Mouse (Mus musculus) adrenal gland, adult (tissue): ENCODE measurements at regions not wholly inside any gene's neighbourhood (a gene's known extent, or its start where the extent isn't known, plus 50 kb on each side); places are given as distances from the start of the nearest gene placed in this dataset.

Experiments
- DNase-seq, 2 experiments: peaks; one replicate each; pipeline ENCODE4 v3.0.0; 2022 to 2023; ENCODE audit warnings: low spot score in 1 of 2; ENCODE audit not compliant: inconsistent age in 2 of 2

DNA sequence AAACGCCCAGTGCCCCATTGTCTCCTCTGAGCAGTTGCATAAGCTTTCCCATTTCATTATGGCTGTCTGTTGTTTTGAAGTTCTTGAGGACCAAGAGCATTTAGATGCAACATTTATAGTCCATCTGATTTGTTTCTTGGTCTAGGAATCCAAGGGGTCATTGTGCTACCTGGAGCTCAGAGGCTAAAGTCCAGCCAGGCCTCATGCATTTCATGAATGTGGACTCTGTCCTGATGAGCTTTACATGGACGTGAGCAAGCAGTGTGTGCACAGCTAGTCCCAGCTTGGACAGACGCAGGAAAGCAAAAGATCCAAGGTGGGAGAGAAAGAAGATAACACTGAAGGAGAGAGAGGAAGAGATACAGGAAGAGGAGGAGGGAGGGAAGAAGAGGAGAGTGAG is 496.0 kb upstream of the 3110018I06Rik start:
- DNase-seq: no peak

DNA sequence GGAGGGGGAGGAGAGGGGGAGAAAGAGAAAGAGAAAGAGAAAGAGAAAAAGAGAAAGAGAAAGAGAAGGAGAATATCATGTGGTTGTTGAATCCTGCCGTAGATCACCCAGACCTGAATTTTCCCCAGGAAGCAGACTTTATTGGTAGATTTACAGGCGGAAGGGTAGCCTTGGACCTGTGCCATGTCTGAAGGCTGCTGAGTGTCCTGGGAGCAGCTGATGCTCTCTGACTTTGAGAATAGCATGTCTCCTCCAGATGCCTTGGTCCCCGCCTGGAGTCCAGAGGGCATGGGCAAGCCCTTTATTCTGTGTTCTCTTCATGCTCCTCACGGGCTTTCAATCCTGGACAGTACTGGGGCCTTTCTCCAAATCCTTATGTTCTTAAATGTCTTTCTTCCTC is 495.4 kb upstream of the 3110018I06Rik start:
- DNase-seq: peak in 1 of 2 experiments; percentile 29

DNA sequence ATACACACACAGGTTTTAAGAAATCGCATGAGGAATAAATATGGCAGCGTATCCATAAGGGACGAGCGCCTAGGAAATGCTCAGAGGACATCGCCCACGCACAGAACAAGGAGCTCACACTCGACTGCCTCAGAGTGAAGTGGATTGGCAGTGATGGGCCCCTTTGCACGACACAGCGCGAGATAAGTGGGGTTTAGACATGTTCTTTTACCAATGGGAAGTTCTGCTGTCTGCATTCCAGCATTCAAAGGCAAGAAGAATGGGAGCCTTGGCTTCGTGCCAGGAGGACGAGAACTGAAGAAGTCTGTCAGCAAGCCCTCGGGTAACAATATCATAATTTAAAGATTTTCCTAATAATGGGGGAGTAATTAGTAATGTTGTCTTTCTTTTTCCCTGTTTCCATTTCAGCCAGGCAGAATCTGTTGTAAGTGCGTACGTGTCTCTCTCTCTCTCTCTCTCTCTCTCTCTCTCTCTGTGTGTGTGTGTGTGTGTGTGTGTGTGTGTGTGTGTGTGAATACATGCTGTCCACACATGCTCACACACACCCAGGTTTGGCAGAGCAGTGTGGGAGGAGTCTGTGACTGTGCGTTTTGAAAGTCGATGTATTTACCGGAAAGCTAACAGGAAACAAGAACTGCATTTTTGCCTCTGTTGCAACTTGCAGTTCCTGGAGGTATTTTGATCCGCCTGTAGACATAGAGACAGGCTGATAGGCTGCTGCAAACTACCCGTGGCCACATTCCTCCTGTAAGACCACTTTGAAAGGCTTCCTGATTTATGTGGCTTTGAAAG is 477.2 kb upstream of the 3110018I06Rik start:
- DNase-seq: no peak

DNA sequence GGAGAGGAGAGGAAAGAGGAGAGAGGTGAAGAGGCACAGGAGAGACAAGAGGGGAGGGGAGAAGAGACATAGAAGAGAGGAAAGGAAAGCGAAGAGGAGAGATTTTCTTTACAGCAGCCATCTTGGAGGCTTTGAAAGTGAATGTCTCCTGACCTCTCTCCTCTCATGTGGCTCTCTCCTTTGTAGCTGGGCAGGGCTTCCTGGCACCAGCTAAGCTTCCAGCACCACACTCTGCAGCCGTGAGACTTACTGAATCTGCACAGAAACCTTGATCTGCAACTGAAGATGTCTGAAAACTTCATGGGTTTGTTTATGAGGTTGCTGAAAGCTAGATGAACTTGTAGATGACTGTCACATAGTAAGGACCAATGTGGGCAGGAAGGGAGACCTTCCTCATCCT is 471.6 kb upstream of the 3110018I06Rik start:
- DNase-seq: no peak

DNA sequence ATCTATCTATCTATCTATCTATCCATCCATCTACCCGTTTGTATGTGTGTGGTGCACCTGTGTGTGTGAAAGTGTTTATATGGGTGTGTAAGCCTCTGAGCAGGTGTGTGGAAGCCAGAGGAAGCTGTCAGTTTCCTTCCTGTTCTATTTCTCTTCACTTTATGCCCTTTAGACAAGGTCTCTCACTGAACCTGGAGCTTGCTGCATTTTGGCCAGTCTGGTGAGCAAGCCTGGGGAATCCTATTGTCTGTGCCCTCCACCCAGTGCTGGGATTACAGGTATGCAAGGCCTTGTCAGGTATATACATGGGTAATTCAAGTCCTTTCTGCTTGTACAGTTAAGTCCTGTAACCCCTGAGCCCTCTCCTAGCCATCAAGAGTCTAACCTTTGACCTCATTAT is 466.6 kb upstream of the 3110018I06Rik start:
- no peak for DNase-seq

DNA sequence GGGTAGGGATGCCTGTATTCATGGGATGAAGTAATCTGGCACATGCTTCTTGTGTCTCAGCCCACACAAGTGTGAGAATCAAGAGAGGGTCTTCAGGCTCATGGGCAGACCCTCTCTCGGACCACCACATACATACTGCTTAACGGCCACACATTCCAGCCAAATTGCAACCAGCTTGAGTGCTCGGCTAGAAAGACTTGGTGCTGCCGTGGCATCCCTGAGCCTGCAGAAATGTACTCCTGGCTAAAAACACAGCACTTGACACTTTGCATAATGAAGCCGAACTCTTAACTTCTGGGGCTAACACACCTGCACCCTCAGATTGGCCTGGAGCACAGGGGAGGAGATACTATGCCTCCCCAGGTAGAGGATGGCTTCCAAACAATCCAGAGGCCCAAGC is 461.6 kb upstream of the 3110018I06Rik start:
- DNase-seq: no peak

DNA sequence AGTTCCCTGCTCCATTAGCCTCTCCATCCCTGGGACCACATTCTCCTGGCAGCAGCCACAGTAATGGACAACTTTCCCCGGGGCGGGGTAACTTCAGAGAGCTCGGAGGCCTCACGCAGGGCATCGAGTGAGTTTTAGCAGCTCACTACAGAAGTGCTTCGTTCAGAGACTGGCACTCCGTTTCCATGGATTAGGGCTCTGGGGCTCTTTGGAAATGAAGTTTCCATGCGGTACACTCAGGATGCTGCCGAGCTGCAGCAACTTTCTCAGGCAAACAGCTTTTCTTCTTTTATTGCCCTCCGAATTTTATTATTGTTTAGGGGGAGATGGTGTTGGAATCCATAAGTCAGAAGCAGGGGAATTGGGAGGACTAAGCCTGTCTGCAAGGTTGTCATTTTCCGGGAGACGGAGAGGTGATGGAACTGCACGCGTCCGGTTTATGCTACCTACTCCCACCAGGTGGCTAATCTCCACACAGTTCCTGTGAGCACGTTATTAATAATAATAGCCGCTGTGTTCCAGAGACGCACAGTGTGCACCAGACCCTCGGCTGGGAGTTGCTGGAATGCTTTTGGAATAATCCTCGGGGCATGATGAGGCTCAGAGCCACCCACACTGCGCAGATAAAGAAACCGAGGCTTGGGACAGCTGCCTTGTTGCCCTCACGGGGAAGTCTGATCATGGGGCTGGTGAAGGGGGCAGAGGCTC is 460.4 kb upstream of the 3110018I06Rik start:
- no peak for DNase-seq

DNA sequence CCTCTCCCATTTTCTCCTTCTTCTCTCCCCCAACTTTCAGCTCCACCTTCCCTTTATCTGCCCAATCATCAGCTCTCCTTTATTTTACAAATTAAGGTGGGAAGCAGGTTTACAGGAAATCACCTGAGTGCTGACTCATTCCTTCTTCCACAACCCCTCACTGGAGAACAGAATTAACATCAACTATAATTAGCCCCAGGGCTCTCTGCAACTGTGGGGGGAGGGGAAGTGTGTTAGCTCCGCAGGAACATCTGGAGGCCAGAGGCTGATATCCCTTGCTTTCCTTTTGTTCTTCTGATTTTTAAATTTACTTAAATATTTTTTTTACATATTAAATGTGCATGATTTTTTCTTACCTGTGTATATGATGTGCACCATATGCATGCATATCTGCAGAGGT is 459.4 kb upstream of the 3110018I06Rik start:
- DNase-seq: no peak

DNA sequence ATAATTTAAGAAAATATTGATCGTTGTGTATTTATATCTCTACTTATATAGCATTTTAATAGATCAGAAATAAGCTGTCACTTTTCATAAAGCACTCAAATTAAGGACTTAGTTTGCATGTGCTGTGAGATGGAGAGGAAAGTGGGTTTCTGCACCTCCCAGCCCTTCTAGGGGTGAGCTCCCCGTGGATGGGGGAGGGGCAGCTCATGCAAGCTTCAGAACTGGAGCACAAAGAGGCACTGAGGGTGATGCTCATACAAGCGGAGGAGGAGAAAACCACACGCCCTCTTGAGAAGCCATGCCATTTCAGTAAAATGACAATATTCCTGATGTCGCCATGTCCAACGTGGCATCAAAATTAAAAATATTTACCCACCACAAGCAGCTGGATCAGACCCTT is 452.1 kb upstream of the 3110018I06Rik start:
- DNase-seq: no peak

DNA sequence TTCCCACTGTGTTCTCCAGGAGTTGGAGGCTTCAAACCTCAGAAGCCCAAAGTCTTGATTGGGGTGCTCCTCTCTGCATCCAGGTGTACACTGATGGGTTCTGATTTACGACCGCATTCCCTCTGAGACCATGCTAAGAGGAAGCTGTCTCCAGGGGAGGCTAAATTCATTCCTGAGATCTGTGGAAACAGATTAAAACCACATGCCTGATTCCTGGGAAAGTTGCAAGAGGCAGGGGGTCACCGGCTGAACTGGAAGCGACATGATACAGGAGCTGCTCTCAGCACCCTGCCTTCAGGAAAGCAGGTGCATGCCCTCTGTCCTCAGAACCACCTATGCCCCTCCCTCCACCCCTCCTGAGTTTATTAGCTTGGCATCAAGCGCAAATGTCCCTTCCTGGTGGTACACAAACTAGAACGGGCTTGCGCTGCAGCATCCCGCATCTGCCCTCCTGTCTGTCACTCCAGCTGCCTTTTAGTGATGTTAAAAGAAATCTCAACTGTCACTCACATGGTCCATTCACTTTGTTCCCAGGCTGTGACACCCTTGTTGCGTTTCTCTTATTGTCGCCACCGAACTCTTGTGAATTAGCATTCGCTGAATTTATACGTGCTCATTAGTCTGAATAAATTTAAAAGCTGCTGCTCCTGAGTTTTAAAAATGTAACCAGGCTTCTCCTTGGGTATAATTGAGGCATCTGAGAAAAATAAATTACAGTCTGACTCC is 446.3 kb upstream of the 3110018I06Rik start:
- DNase-seq: no peak

DNA sequence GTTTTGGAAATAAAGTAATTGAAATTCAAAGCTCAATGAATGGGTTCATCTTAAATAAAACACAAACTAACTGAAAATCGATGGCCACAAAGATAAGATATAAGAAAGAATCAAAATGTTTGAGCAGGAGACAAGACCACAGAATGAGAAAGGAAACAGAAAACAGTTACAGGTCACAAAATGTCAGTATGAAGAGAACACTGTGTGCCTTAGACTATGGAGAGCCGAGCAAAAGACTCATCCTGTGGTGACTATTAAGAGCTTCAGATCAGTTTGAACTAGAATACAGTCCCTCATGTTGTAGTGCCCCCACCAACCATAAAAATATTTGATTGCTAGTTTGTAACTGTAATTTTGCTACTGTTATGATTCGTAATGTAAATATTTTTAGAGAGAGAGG is 441.9 kb upstream of the 3110018I06Rik start:
- no peak for DNase-seq

DNA sequence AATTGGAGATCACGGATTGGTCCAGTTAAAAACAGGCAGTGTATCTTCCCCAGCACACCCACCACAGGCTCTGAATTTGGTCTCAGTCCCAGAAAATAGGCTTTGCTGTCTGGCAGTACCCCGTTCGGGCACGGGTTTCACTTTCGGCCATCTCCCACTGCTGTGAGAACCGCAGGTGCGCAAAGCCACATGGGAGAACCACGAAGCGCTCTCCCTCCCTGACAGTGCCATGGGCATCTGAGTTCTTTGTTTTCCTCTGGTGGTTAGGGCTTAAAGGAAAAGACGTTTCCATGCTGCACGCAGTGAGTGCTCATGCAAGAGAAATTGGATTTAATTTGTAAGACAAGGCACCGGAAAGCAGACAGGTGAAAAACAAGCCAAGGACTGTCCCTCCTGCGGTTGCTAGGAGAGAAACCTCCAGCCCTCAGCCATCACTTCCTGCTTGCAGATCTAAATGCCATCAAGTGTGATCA is 441.3 kb upstream of the 3110018I06Rik start:
- no peak for DNase-seq

DNA sequence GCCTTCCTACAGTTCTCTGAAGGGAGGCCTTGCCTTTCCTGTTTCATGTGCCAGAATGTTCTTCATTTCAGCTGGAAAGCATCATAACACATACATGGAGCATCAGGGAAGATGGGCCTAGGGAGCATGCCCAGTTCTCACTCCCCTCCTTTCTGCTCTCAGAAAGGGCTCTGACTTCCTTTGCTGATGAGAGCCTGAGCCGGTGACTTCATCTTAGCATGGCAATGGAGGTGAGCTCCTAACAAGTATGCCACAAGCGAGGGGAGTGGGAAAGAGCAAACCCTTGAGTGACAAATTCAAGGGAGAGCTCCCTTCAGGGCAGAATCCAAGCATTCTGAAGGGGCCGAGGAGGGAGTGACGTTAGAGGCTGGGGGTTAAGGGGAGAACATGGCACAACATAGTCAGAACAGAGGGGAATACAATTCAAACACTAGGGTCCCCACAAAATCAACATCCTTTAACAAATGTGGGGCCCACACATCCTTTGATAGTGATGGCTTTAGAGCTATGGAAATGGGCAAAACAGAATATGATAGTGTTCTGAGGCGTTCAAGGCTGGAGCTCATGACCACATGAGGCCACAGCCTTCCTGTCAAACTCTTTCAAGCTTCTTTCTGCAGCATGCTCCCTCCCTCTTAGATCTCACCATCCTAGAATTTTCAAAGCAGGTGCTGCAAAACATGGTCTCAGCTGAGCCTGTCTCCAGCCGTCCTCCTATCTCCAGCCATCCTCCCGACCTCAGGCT is 437.4 kb upstream of the 3110018I06Rik start:
- no peak for DNase-seq

DNA sequence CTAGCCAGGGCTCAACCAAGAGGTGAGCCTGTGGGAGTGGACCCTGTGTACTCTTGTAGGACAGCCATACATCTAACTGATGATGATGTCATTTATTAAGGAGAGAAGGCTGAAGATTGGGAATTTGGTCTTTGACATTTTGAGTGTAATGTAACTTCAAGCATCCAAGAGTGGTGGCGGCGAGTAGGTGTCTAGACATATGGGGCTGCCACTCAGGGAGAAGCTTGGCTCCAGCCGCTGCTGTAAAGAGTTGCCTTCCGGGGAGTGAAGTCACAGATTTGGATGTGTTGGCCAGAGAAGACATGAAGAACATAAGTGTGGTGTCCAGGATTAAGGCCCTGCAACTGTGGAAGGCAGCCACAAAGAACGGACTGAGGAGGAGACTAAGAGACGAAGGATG is 436.3 kb upstream of the 3110018I06Rik start:
- DNase-seq: no peak

DNA sequence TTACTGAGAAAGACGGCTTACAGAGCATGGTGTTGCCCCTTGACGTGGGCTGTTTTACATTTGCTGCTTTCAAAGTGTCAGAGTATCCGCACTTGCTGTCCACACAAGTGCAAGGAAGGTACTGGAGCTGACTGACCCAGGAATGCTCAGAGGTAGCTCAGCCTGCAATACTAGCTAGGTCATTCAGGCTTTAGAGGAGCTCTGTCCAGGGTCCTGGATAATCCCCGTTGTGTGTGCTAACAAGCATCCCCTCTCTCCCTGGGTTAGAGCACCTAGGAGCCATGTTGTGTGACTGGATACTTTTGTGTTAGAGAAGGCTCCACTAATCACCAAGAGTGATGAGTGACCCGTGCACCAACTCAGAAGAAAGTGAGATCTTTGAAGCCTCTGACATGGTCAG is 431.9 kb upstream of the 3110018I06Rik start:
- peak; percentile 8 to 20 for DNase-seq

DNA sequence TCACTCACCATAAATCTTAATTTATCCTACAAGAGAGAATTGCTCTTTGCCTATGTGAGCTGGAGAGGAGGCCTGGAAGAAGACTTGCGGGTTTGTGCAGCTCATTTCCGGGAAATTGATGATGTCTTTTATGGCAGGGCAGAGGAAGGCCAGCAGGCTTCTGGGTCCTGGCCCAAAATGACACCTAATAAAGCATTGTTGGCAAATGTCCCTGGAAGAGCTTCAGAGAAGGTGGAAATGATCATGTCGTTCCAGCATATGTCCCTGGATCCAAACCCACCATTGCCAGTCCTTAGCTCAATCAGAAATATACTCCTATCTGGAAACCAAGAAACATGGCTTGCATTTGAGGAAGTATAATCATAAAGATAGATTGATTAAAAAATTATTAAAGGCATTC is 427.9 kb upstream of the 3110018I06Rik start:
- no peak for DNase-seq

DNA sequence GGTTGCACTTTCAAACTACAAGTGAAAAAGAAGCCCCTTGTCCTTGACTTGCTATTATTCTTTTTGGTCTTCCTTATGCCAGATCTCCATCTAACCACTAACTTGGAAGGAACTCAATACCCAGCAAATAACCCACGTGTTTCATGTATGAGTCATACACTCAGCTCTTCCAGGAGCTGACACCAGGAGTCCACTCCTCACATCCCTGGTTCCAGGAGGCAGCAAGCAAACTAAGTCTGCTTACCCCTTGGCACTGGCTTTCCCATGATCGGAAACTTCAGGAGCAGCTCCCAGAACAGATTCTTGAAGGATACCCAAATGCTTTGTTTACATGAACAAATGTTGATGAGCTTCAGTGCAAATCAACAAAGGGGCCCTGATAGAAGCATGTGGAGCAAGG is 421.1 kb upstream of the 3110018I06Rik start:
- DNase-seq: no peak

DNA sequence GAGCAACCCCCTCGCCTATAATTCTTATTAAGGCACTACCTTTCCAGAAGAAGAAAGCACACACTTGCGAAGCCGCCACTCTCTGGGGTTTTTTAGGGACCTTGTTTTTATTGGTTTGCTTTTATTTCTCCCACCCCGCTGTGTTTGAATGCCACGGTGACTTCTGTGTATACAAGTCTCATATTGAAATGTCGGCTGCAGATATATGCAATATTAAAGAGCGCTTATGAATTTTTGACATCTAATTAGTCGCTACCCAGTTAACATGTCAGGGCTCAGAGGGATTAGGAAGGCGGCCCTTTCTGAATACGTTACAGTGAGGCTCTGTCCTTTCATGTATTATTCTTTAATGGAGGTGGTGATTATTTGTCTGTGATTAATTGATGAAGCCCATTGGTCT is 405.9 kb upstream of the 3110018I06Rik start:
- no peak for DNase-seq

DNA sequence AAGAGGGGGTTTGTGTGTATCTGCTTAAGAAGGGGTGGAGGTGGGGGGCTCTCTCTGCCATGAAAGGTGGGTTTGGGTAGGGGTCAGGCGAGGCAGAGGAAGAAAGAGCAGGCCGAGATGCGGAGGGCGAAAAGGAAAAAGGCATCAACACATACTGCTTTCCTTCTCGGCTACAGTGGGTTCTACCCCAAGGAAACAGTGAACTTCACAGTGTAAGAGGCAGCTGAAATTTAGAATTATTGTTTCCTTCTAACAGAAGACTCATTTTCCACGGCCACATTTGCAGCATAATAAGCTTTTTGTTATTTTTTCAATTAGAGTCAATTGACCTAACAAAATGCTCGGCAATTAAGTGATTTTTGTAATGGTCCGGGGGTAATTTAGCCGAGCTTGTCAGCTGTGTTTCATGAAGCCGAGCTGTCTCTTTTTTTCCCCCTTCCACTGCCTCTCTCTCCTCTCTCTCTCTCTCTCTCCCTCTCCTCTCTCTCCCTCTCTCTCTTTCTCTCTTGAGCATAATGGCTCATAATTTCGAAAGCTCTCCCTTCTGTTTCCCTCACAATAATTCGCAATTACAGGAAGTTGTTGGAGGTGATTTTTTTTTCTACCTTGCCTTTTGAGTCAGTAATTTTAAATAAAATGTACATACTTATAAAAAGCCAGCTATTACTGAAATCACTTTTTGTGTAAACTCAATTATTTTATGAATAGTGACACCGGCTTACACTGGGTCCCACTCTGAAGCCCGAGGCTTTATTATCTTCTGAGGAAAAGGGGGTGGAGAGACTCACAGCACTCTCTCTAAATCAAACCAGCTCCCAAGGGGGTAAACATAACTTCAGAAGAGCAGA is 403.1 kb upstream of the 3110018I06Rik start:
- DNase-seq: no peak
